Mouse (Mus musculus): ENCODE measurements around the gene Mcm2.

Mcm2 gene

GRCm38 (mm10) chr6:88926870-88927269 lies 28.3 kb upstream of the Mcm2 start:
- DNase-seq (ENCODE audit: low read depth, low spot score), result no peak

DNA sequence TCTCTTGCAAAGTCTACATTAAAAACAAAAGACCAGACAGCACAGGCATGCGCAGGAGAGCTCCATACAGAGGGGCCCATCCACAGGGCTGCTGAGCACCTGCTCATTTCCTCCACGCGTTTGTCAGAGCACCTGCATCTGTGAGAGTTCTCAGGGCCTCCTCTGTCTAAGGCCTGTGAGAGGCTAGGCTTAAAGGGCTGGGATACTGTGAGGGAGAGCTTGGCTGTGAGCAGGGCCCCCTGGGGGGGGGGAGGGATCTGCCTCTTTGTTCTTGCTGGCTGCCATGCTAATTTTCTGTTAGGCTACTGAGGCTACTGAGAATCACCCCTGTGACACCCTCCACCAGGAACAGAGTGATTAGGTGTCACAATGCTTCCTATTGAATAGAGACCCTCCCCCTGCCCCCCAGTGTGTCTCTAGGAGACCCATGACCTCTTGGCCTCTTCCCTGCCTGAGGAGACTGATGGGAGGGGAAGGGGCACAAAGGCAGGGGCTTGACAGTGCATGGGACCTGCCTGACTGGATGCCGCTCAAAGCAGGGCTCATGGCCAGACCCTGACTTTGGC lies 27.1 kb upstream of the Mcm2 start:
- peak; percentile 51 for DNase-seq (ENCODE audit: low read depth, low spot score)

DNA sequence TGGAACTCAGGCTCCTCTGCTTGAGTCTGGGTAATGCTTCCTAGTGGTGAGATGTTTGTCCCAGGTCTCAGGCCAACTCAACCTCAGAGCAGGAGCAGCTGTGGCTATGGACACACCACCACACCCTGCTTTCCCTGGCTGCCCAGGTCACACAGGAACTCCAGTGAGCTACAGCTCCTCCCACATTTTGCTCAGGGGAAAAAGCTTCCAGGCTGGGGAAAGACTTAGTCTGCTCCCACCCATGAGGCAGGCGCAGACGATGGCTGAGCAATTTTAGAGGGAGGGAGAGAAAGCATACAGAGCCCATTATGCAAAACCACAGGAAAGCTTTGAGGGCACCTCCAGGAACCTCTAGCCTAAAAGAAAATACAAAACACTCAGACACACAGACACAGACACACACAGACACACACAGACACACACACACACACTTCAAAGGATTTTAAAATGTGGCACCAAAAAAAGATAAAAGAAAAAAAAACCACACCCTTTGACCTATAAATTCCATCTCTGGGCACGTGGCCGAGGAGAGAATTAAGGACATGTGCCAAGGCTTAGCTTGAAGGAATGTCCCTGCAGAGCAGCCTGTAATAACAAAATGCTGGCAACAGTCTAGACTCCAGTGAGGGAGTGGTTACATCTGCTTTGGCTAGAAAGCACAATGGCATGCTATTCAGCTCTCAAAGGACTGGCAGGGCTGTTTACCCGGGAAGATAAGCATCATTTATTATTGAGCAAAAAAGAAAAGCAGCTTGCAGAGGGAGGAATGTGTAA lies 26.1 kb upstream of the Mcm2 start:
- no peak for DNase-seq (ENCODE audit: low read depth, low spot score)

GRCm38 (mm10) chr6:88918802-88919201 lies 20.2 kb upstream of the Mcm2 start:
- DNase-seq (ENCODE audit: low read depth, low spot score), result no peak

GRCm38 (mm10) chr6:88916153-88916552 lies 17.6 kb upstream of the Mcm2 start:
- peak; percentile 80 for DNase-seq (ENCODE audit: low read depth, low spot score)

GRCm38 (mm10) chr6:88915510-88915909 lies 16.9 kb upstream of the Mcm2 start:
- no peak for DNase-seq (ENCODE audit: low read depth, low spot score)

DNA sequence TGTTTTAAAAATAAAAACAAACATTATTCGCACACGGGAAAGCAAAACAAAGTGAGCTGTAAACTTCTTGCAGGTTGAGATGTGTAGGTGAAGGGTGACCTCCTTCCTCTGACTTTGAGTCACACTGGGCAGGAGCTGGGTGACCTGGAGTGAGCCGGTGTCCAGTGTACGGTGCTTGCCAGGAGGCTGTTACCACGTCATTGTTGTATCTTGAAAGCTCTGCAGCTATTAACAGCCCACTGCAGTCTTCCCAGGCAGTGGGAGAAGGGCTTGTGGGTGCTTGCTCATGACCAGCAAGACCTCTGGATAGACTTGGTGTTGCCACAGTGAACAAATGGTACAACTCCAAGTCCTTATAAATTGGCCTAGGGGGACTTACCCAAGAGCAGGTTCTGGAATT lies 16.2 kb upstream of the Mcm2 start:
- no peak for DNase-seq (ENCODE audit: low read depth, low spot score)

DNA sequence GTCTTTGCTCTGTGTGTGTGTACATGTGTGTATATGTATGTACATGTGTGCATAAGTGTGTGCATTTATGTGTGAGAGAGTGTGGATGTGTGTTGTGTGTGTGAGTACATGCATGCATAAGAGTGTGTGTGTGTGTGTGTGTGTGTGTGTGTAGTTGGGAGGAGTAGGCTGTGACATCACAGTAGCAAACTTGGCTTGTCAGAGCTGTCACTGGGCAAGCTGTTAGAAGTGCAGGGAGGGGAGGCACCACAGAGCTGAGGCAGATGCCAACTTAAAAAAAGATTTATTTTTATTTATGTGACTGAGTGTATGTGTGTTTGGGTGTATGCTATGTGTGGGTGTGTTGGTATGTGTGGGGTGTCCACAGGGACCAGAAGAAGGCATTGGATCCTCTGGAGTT lies 14.9 kb upstream of the Mcm2 start:
- no peak for DNase-seq (ENCODE audit: low read depth, low spot score)

- DNase-seq (ENCODE audit: low read depth, low spot score), result no peak
Measured at GRCm38 (mm10) chr6:88913022-88913421, 14.4 kb upstream of the Mcm2 start.

DNA sequence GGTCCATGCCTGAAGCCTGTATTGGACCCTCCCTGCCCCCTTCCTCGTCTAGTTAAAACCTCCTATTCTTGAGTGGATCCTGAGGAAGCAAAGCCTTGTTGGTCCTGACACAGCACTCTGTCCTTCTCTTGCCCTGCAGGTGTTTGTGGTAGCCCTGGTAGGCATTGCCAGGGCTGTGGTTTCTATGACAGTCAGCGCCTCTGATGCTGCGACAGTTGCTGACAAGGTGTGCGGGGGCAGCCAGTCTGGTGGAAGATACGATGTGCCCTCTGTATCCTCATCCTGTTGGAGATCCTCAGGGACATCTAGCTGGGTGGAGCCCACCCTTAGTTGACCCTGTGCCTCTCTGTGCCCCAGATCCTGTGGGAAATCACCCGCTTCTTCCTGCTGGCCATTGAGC lies 10.6 kb upstream of the Mcm2 start:
- DNase-seq (ENCODE audit: low read depth, low spot score), result no peak

GRCm38 (mm10) chr6:88906369-88907108 lies 8.0 kb upstream of the Mcm2 start:
- peak; percentile 89 for DNase-seq (ENCODE audit: low read depth, low spot score)

DNA sequence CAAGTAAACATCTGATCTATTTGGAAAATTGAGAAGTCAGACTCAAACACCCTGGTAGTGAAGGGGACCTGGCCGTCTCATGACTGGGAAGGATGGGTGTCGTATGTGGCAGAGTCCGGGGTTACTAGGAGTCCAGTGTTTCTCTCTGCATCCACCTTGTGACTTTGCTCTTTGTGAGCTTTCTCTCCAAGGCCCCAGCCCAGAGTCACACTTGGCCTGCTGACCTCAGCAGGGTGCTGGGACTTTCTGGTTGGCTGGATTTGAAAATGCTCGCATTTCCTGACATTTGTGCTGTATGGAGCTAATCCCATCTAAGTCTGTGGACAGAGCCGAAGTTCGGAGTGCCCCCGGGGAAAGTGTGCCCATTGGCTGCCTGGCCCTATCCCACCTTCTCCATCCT lies 6.5 kb upstream of the Mcm2 start:
- no peak for DNase-seq (ENCODE audit: low read depth, low spot score)

DNA sequence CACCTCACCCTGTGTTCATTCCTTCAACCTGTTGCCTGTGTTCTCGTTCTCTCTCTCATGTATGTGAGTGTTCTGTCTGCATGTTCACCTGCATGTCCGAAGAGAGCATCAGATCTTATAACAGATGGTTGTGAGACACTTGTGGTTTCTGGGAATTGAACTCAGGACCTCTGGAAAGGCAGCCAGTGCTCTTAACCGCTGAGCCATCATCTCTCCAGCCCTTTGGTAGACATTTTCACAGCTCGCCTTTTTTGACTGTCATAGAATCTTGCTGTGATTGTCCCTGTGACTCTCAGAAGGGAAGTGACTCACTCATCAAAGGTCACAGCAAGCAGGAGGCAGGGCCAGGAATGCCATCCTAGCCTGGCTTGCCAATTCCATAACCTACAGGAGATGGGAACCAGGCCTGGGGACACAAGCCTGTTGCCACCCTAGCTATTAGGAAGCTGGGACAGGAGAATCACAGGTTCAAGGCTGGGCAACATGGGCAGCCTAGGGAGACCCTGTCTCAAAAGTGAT lies 5.9 kb upstream of the Mcm2 start:
- DNase-seq (ENCODE audit: low read depth, low spot score), result no peak

DNA sequence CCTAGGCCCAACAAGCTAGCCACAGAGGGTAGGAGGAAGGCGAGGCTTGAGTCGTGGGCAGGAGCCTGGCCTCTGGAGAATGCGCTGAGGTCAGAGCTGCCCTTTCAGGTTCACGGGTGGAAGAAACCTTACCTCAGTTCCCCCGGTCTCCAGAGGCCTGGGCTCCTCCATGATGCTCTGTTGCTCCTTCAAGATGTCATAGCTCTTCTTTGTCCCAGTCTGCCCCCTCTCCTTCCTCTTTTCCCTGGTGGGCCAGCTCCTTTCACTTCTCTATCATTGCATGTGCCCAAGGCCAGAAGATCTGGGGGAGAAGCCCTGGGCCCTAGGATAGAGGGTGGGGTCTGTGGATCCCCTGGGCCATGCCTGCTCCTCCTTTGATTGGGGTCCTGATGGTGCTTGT lies 5.1 kb upstream of the Mcm2 start:
- DNase-seq (ENCODE audit: low read depth, low spot score), result no peak

GRCm38 (mm10) chr6:88901947-88902820 lies 3.6 kb upstream of the Mcm2 start, which contains the start of gene Tpra1:
TSS of gene Tpra1 (plus strand) at chr6:88902251.
- DNase-seq (ENCODE audit: low read depth, low spot score), result peak; percentile 99

GRCm38 (mm10) chr6:88901471-88901870 lies 2.9 kb upstream of the Mcm2 start:
- no peak for DNase-seq (ENCODE audit: low read depth, low spot score)

GRCm38 (mm10) chr6:88899628-88900027 lies 1.0 kb upstream of the Mcm2 start:
- no peak for DNase-seq (ENCODE audit: low read depth, low spot score)

- no peak for DNase-seq (ENCODE audit: low read depth, low spot score)
Measured at GRCm38 (mm10) chr6:88899086-88899485, 506 bp upstream of the Mcm2 start.

DNA sequence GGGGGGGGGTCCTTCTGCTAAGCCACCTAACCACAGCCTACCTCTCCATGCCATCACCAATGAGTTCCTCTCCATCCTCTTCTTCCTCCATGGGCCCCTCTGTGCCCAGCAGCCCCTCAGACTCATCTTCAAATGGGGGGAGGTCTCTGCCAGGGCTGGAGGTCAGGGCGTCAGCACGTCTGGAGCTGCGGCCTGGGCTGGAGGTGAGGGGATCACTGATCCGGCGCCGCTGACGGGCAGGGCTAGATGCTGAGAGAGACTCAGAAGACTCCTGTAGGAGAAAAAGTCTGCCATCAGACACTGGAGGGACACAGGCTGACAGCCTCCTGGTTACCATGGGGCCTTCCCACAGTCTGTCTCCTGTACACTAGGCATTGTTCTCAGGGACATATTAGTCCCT lies 1.3 kb downstream of the Mcm2 start:
- DNase-seq (ENCODE audit: low read depth, low spot score), result no peak

DNA sequence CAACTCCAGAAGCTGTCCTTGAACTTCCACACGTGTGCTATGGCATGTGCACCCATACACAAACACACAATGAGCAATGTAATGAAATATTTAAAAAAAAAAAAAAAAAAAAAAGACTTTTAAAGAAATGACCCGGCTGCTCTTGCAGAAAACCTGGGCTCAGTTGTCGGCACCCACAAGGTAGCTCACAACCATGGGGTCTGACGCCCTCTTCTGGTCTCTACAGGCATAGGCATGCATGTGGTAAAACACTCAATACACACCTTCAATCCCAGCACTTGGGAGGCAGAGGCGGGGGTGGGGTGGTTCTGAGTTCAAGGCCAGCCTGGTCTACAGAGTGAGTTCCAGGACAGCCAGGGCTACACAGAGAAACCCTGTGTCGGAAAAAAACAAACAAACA lies 2.6 kb downstream of the Mcm2 start:
- peak; percentile 85 for DNase-seq (ENCODE audit: low read depth, low spot score)

- peak; percentile 85 for DNase-seq (ENCODE audit: low read depth, low spot score)
Measured at GRCm38 (mm10) chr6:88893559-88893958, 5.0 kb downstream of the Mcm2 start.

DNA sequence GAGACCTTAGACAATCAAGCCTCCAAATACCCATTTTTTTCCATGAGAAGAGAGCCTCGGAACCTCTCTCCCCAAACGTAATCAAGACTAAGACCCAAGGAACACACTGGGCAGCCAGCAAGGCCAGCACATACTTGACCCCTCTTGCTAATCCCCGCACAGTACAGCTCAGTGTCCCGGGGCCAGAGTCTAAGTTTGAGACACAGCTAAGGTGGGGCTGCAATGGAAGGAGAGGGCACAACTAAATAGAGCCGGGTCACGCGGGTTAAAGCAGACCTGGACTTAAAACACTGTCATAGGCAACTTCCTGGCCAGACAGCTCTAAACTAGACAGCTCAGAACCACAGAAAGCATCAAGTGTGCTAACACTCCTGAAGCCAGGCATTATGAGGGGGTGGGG lies 7.7 kb downstream of the Mcm2 start:
- DNase-seq (ENCODE audit: low read depth, low spot score), result no peak
